Mouse (Mus musculus) monocyte, adult 59 days (primary cell): Measurements from ENCODE around the gene Foxb2. TPM values are rescaled to one million over a fixed set of nuclear protein-coding genes. Genes with fewer than 3 reads are reported as not detected.

Source experiments
- total RNA-seq, 2 experiments: library from RNA; stranded (reverse); gene quantifications; one replicate each; pipeline ENCODE4 v1.2.4; 2023

Gene Foxb2
- not detected for total RNA-seq

DNA sequence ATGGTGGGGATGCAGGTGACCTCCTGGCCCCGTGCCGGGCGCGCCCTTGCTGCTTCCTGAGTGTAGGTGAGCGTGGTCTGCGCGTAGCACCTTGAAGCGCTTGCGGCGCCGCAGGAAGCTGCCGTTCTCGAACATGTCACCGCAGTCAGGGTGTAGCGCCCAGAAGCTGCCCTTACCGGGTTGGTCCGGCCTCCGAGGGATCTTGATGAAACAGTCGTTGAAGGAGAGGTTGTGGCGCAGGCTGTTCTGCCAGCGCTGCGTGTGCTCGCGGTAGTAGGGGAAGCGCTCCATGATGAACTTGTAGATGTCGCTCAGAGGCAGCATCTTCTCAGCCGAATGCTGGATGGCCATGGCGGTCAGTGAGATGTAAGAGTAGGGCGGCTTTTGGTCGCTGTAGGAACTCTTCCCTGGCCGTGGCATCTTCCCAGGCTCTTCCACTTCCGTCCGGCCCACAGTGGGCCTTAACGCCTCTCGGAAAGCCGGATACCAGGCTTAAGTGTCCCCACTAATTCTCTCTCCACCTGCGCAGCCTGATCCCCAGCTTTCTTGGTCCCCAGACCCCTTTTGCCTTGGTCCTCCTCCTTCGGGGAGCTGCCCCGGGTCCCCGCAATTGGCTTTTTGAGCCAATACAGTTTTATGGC is at the start of gene Foxb2:
Gene Foxb2 (minus strand): TSS at position 585 of the 641 bp plus-strand sequence.

Other genes starting within 250 kb of the Foxb2 start
- gene Vps13a, start 92.9 kb downstream of the Foxb2 start, total RNA-seq = 10 to 100 TPM; 27.0 to 31.8 TPM
- gene Prune2, start 82.3 kb upstream of the Foxb2 start, total RNA-seq = 1 to 10 TPM in 1 of 2 experiments, under 1 TPM in 1; 0.97 to 1.1 TPM